Mouse (Mus musculus) layer of hippocampus, adult 11-12 months (tissue): ENCODE results near the gene Calhm2.

Experiments used
- DNase-seq: peaks from one replicate; pipeline ENCODE4 v3.0.0; 2022; ENCODE audit warnings: low spot score

Calhm2 gene

DNA sequence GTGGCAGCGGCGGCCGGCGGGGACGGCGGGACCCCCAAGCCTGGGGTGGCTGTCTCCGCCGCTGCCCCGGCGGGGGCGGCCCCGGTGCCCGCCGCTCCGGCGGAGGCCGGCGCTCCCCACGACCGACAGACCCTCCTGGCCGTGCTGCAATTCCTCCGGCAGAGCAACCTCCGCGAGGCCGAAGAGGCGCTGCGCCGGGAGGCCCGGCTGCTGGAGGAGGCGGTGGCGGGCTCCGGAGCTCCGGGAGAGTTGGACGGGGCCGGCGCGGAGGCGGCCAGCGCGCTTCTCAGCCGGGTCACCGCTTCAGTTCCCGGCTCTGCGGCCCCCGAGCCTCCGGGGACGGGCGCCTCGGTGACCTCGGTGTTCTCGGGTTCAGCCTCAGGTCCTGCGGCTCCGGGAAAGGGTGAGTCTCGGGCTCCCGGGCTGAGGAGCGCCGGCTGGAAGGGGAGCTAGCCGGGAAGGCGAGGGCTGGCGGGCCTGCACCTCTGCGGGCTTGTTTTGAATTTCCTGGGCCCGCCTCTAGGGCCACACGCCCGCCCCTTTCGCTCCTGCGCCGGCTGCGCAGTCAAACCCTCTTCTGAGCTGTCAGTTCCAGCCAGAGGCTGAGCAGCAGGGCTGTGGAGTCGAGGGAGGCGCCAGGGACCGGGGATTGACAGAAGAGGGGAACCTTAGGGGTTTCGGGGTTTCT lies 70.0 kb downstream of the Calhm2 start:
- DNase-seq: peak; percentile 79

DNA sequence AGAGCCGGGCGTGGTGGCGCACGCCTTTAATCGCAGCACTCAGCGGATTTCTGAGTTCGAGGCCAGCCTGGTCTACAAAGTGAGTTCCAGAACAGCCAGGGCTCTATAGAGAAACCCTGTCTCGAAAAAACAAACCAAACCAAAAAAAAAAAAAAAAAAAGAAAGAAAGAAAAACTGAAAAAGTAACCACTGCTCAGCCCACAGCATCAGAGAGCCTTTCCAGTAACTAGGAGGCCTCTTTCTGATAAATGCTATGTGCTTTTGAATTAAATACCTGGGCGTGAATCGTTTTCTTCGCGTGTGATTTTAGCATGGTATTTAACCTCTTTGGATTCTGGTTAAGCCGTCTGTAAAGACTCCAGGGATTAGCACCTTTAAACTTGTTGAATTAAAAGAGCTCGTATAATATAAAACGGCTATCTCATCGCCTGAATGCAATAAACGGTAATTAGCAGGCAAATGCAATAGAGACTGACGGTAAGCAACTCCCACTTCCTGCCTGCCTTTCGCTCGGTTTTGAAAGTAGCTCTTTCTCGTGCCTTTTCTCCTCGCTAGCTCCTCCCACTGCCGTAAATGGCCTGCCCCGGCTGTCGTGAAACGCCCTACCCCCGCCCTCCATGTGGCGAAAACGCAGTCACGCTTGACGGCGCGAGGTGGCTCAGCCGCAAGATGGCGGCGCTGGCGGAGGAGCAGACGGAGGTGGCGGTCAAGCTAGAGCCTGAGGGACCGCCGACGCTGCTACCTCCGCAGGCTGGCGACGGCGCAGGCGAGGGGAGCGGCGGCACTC lies 70.8 kb downstream of the Calhm2 start, which contains the start of gene Taf5:
Gene Taf5, plus strand, starts transcription at position 651 of the 787 bp plus-strand sequence.
- DNase-seq: peak; percentile 96

DNA sequence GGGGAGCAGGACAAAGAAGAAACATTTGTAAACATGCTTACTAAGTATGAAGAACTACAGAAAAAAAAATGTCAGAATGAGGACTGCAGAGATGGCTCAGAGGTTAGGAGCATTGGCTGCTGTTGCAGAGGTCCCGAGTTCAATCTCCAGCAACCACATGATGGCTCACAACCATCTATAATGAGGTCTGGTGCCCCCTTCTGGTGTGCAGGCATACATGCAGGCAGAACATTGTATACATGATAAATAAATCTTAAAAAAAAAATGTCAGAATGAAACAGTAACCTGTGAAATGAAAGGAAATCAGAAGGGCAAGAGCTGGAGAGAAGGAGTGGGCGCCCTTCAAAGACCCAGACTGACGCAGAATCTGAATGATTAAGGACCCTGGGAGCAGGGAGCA lies 72.2 kb downstream of the Calhm2 start:
- no peak for DNase-seq

DNA sequence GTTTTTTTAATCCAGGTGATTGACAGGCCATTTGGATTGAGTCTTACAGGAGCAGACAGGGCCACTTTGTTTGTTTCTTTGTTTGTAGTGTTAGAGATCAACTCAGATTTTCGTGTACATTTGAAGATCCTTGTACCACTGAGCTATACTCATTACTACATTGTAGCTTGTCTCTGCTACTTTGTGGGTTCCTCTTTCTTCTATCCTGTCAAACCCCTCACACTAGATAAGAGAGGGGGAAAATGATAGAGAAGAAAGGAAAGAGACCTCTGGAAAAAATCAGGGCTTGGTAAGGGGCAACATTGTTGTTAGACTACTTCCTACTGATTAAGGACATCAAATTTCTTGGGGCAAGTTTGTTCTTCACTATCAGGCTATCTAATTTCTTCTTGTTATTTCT lies 80.4 kb downstream of the Calhm2 start:
- DNase-seq: no peak
